Comparison of ENCODE assay signal across 9 mouse cellular contexts in genomic region chr5:90431053-90431452, GRCm38 (mm10).
"Had no signal": no experiment of that assay in that cellular context is flagged by ENCODE, and none has a peak within 500 bp of the region (broad histone marks: within the 10 kb centered on the region; RNA-seq: fewer than 3 reads in every experiment).

No protein-coding gene starts in this region.

- H3K9me3 ChIP-seq: limb, embryonic 12.5 days; midbrain, embryonic 13.5 days had no signal

- H3K27ac ChIP-seq: layer of hippocampus, adult 2 months; limb, embryonic 12.5 days; midbrain, embryonic 13.5 days had no signal

- H3K4me2 ChIP-seq: limb, embryonic 12.5 days; midbrain, embryonic 13.5 days had no signal

- H3K27me3 ChIP-seq: limb, embryonic 12.5 days; midbrain, embryonic 13.5 days had no signal

- H3K9ac ChIP-seq: limb, embryonic 12.5 days; midbrain, embryonic 13.5 days had no signal

- H3K36me3 ChIP-seq: limb, embryonic 12.5 days; midbrain, embryonic 13.5 days had no signal

- DNase-seq: kidney, adult 11 months; kidney, postnatal 10 days; kidney, postnatal 4 days; lung, adult 18-20 months; right cerebral cortex, postnatal 25 days; thymus, postnatal 4 days had no signal

- H3K4me3 ChIP-seq: layer of hippocampus, adult 2 months; limb, embryonic 12.5 days; midbrain, embryonic 13.5 days had no signal

- ATAC-seq: midbrain, embryonic 13.5 days had no signal

- H3K4me1 ChIP-seq: limb, embryonic 12.5 days; midbrain, embryonic 13.5 days had no signal
